Mouse (Mus musculus): ENCODE data around the gene Vstm4.

Vstm4 gene

GRCm38 (mm10) chr14:32856681-32857328 lies at the start of gene Vstm4:
TSS of gene Vstm4 (plus strand) at chr14:32856756.
- DNase-seq (ENCODE audit: low read depth, low spot score), result no peak

DNA sequence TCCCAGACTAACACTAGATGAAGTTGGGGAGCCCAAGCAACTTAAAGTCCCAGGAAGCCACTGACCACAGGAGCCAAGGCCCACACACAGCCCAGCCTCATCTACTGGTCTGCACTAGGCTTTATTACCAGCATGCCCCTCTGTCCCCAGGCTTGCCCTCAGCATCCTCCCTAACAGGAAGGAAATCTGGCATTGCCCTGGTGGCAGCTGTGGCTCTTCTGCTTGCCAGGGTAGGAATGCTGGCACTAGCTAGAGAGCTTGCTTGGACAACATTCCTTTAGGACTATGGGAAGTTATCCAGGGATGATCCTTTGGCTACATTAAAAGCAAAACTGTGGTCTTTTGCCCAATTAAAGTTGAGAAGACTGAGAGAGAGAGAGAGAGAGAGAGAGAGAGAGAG lies 46.4 kb upstream of the Vstm4 start:
- no peak for DNase-seq (ENCODE audit: low read depth, low spot score)

DNA sequence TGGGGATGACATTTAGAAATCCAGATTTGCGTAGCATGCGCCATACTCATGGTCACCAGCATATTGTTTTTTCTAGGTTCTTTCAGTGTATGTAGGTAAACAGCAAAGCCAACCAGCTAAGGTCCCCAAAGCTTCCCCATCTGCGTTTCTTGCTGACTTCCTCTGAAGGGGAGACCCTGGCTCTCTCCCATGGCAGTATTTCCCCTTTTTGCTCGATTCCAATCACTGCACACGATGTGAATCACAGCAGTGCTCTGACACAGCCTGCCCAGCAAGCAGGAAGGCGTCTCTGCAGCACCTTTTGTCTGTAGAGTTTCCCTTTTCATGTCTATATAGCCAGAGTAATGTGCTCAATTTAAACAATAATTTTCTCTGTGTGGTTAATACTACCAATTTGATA lies 44.1 kb upstream of the Vstm4 start:
- DNase-seq (ENCODE audit: low read depth, low spot score), result no peak

GRCm38 (mm10) chr14:32814961-32815360 lies 41.6 kb upstream of the Vstm4 start:
- no peak for DNase-seq (ENCODE audit: low read depth, low spot score)

DNA sequence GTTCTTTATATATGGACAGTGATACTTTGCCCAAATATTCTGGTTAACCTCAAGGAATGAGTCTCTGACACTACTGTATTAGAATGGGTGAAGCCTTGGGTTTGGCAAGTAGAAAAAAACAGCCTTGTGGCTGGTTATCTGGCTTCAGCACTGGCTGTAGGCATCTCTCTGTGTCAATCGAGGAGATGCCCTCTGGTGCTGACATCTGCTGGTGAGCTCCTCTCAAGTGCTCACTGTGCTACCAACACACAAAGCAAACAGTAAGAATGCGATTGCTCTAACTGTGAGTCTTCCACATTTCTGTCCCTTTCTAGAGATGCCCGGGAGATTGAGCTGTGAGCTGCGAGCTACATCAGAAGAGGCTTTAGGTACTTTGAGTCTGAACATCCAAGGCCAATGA lies 40.0 kb upstream of the Vstm4 start:
- no peak for DNase-seq (ENCODE audit: low read depth, low spot score)

DNA sequence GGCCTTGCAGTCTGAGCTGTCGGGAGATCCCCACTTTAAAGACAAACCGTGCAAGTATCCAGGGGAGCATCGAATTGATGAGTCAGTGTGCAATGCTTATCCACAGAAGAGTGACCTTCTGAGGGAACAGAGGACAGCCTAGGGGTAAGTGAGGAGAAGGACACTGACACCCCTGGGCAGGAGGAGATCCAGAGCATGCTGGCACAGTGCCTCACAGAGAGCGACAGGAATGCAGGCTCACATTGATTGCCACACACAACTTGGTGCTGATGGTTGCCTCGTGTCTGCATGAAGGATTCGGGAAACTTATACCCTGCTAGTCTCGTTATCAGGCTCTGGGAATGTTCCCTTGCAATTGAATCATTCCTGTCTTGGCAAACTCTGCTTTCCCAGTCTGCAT lies 39.3 kb upstream of the Vstm4 start:
- no peak for DNase-seq (ENCODE audit: low read depth, low spot score)

GRCm38 (mm10) chr14:32819297-32819696 lies 37.3 kb upstream of the Vstm4 start:
- no peak for DNase-seq (ENCODE audit: low read depth, low spot score)

- no peak for DNase-seq (ENCODE audit: low read depth, low spot score)
Measured at GRCm38 (mm10) chr14:32822812-32823211, 33.7 kb upstream of the Vstm4 start.

DNA sequence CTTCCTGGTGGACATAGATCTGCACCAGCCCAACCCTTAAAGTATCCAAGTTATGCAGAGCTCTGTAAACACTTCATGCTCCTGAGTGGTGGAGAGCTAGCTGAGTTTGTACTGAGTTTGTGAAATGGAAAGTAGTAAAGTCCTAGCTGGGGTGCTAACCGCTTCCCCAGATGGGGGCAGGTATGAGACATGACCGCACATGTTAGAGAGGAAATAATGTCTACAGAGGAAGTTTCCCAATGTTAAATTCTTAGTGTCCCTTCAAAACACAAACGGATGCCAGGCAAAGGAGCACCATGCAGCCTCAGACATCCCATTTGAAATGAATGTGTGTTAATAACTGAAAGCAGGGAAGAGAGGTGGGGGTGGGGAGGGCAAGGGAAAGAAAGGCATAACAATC lies 32.7 kb upstream of the Vstm4 start:
- no peak for DNase-seq (ENCODE audit: low read depth, low spot score)

DNA sequence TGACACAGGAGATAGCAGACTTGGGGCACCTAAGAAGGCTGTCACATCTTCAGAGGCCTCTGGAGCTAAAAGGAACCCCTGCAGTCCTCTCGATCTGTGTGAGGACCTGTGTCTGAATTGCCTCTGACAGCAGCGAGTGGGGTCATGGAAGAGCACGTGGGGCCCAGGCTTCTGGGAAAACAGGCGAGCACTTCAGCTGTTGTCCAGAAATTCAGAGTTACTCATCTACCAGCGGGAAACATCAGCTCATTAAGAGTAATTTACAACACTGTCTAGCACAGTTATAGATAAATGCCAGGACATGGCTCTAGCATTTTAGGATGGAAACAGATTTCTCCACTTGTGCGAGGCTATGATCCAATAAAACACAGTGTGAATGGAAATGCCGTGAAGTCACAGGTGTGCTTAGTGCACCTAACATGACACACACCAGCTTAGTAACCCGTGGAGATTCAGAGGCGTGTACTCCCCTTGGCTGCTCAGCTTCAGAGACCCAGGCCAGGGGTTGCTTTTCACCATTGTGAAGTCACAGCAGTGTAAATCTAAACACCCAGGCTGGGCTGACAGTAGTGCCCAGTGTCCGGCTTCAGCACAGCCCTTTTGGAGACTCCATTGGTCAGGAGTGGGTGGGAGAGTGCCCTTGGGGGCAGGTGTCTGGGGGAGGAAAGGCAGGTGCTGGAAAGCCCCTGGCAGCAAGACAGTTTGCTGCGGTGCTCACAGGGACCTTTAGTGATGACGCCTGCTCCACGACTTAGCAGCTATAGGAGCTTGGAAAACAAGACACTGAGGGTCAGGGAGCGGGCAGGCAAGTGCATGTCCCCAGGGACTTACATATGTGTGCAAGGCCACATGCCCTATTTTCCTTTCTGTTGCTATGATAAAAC lies 32.0 kb upstream of the Vstm4 start:
- DNase-seq (ENCODE audit: low read depth, low spot score), result no peak

- peak; percentile 64 for DNase-seq (ENCODE audit: low read depth, low spot score)
Measured at GRCm38 (mm10) chr14:32825426-32826032, 31.0 kb upstream of the Vstm4 start.

DNA sequence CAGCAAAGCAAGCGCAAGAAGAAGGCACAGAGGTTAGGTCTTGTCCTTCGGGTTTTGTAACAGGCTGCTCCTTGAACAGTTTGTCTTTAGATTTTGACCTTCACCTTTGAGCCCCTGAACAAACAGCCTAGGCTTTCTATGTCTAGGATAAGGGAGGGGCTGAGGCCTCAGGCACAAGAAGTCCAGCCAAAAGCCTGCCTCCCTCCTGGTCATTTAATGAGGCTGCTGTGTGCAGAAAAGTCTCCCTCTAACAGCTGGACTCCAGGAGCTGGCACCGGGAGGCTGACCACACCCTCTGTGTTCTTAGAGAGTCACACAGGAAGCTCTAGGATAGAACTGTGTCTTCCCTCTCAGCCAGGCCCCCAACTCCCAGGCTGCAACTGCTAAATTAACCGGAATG lies 29.4 kb upstream of the Vstm4 start:
- peak; percentile 19 for DNase-seq (ENCODE audit: low read depth, low spot score)

GRCm38 (mm10) chr14:32827994-32828650 lies 28.4 kb upstream of the Vstm4 start:
- DNase-seq (ENCODE audit: low read depth, low spot score), result no peak

GRCm38 (mm10) chr14:32833847-32834246 lies 22.7 kb upstream of the Vstm4 start, which contains the start of gene Fam170b:
TSS of gene Fam170b (plus strand) at chr14:32833962.
- DNase-seq (ENCODE audit: low read depth, low spot score), result no peak

GRCm38 (mm10) chr14:32835181-32835580 lies 21.4 kb upstream of the Vstm4 start:
- DNase-seq (ENCODE audit: low read depth, low spot score), result no peak

GRCm38 (mm10) chr14:32835596-32835995 lies 21.0 kb upstream of the Vstm4 start:
- DNase-seq (ENCODE audit: low read depth, low spot score), result no peak

DNA sequence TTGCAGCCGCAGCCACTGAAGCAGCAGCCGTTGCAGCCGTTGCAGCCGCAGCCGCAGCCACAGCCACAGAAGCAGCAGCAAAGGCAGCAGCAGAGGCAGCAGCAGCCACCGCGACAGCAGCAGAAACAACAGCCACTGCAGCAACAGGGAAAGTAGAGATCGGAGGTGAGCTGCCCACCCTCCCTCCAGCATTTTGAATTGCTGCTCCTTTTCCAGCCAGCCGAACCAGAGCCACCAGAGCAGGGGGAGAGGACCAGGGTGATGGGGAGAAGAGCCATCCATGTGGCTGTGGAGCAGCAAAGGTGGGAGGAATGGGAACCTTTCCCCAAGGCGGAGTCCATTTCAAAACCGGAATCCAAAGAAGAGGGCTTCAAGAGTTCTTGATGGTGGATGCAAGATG lies 20.4 kb upstream of the Vstm4 start:
- DNase-seq (ENCODE audit: low read depth, low spot score), result no peak

DNA sequence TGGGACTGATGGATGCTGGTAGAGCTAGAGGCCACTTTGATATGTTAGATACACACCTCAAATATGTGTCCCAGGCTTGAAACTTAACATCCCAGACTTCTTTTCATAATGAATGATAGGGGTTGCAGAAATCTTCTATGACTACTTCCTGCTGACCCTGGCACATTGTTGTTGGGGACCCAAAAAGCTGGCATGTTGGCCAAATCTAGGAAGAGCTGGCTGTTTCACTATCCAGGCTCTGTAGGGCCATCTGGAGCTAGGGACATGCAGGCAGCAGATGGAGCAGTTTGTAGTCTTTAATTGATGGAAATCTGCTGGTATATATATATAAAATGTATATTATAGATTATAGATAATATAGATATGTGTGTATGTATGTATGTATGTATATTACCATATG lies 14.5 kb upstream of the Vstm4 start:
- DNase-seq (ENCODE audit: low read depth, low spot score), result no peak

DNA sequence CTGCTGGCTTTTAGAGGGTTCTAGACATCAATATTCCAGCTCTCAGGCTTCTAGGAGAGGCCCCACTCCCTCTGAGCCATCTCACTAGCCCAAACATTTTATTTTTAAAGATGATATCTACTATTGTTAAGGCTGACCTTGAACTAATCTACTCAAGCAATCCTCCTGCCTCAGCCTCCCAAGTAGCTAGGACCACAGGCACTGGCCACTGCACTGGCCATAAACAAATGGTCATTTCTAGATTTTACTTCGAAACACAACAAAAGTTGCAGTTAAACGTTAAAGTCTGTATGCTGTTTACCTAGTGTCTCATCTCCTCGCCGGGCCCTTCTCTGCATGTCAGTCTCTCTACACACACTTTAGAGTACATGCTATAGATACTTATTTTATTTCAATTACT lies 2.5 kb upstream of the Vstm4 start:
- DNase-seq (ENCODE audit: low read depth, low spot score), result no peak

GRCm38 (mm10) chr14:32856246-32856645 lies 310 bp upstream of the Vstm4 start:
- DNase-seq (ENCODE audit: low read depth, low spot score), result no peak

- DNase-seq (ENCODE audit: low read depth, low spot score), result no peak
Measured at GRCm38 (mm10) chr14:32858361-32858760, 1.8 kb downstream of the Vstm4 start.

DNA sequence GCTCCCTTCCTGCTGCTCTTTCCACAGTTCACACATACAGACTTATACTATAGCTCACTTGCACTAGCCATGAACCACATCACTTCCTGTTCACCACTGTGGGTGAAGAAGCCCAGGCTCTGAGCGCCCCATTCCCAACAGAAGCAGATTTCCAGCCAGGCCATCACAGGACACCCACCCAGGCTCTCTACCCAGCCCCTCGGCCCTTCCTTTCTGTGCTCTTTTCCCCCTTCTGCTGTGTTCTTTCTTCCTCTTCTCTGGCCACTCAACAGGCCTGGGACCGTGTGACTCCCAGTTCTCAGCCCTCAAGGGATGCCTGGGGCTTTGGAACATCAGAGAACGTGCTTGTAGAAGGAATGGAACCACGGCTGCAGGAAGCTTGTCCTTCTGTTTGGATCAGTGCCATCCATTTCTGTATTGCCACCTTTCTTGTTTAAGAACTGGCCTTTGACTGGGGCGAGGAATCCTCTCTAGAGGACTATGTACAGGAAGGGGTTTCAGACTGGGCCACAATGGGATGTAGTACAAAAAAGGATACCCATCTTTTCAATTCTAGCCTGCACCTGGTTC lies 2.5 kb downstream of the Vstm4 start:
- DNase-seq (ENCODE audit: low read depth, low spot score), result no peak
